Mouse (Mus musculus) small intestine, adult 2 months (tissue): ENCODE results near the gene Atf3.

Source experiments
- CTCF ChIP-seq: fragments of 200-500 bp; IDR thresholded peaks from 2 replicates; pipeline ENCODE4 v1.5.1; 2012; ENCODE audit warnings: low read depth, mild to moderate bottlenecking, control low read depth, inconsistent platforms, low read length, moderate library complexity, mixed read lengths; ENCODE audit not compliant: insufficient replicate concordance, insufficient read length; ENCODE audit errors: extremely low read depth
- POLR2A ChIP-seq: fragments of 200-500 bp; IDR thresholded peaks from 2 replicates; pipeline ENCODE4 v1.6.1; 2012; ENCODE audit warnings: low read depth, mild to moderate bottlenecking, control low read depth, inconsistent platforms, low read length, moderate library complexity

DNA sequence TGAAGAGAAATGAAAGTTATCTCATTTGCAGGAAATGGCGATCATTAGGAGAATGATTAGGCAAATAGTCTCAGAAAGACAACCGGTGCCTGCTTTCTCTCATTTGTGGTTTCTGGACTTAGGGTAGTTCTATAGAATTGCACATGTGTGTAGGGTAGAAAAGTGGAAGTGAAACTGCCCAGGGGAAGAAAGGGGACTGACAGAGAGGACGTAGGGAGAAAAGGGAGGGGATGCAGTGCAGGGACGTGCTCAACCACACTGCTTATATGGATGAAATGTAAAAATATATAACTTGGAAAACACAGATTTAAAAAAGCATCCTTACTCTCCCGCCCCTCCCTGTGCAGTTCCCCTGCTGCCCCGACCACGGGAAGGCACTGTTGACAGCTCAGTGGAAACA is 19.9 kb downstream of the Atf3 start:
- TF ChIP-seq CTCF (no peak), POLR2A (no peak)
